Mouse (Mus musculus): ENCODE measurements around the gene Grap.

GRCm38 (mm10) chr11:61647956-61648748 is 4.9 kb upstream of the Grap start:
- TF ChIP-seq CTCF (IDR thresholded peaks at IDR 0.05; ENCODE audit: low read depth) (no peak), EP300 (IDR thresholded peaks at IDR 0.05; ENCODE audit: low read depth) (no peak)
